Mouse (Mus musculus) forelimb bud, embryonic 11.5 days (tissue): ENCODE results near the gene Ltbp4.
A peak's percentile ranks its signal among the peaks of the same experiment; 100 is the strongest.

Source experiments
- DNase-seq: peaks from one replicate; pipeline ENCODE4 v3.0.0-alpha.2; 2012; ENCODE audit warnings: low read depth, low spot score

Ltbp4 gene

GRCm38 (mm10) chr7:27258205-27258899 lies 79.1 kb downstream of the Ltbp4 start, which contains the start of gene Numbl:
TSS of gene Numbl (plus strand) at chr7:27258433.
- peak; percentile 91 for DNase-seq

GRCm38 (mm10) chr7:27257852-27258204 lies 79.7 kb downstream of the Ltbp4 start:
- no peak for DNase-seq

- no peak for DNase-seq
Observed at GRCm38 (mm10) chr7:27257046-27257851, 80.2 kb downstream of the Ltbp4 start.

GRCm38 (mm10) chr7:27255721-27256120 lies 81.8 kb downstream of the Ltbp4 start:
- no peak for DNase-seq
